In genomic region chr5:21434148-21434929, GRCm38 (mm10) we compare ENCODE assay signal across 8 mouse cellular contexts. TPM values are rescaled to one million over a fixed set of nuclear protein-coding genes. Genes with fewer than 3 reads are reported as not detected.
A peak's percentile ranks its signal among the peaks of the same experiment; 100 is the strongest.
DNase-seq lines count a peak whose midpoint lies in the region; ATAC-seq lines count a peak whose summit lies in the region.

No protein-coding gene starts in this region.

- no peak overlapping the region for H3K27ac ChIP-seq in intestine, embryonic 14.5 days (ENCODE audit: low read depth)
- no peak overlapping the region for H3K27ac ChIP-seq in intestine, embryonic 16.5 days (ENCODE audit: low read length)
- H3K27ac ChIP-seq in hindbrain, embryonic 16.5 days (ENCODE audit: low read depth, low read length): no peak overlapping the region

- no peaks in the 10 kb centered on the region for H3K9me3 ChIP-seq in intestine, embryonic 14.5 days (ENCODE audit: control insufficient read depth, low read length)
- H3K9me3 ChIP-seq in intestine, embryonic 16.5 days (ENCODE audit: control insufficient read depth, low read length): no peaks in the 10 kb centered on the region
- H3K9me3 ChIP-seq in hindbrain, embryonic 16.5 days (ENCODE audit: control insufficient read depth, low read length): no peaks in the 10 kb centered on the region

- H3K9ac ChIP-seq in intestine, embryonic 14.5 days (ENCODE audit: low read length): no peak overlapping the region
- H3K9ac ChIP-seq in intestine, embryonic 16.5 days (ENCODE audit: low read depth, low read length): no peak overlapping the region
- H3K9ac ChIP-seq in hindbrain, embryonic 16.5 days (ENCODE audit: low read depth, low read length): no peak overlapping the region

- 0 out of 2 replicates have a peak, but pooled peaks have one; percentile 55 for ATAC-seq in intestine, embryonic 14.5 days (replicated peaks; ENCODE audit: low FRiP score, low TSS enrichment, low read depth)
- ATAC-seq in intestine, embryonic 16.5 days: no peak
- ATAC-seq in hindbrain, embryonic 16.5 days: peak; percentile 87

- WGBS in intestine, embryonic 14.5 days: 70% methylated on average over 11 of the region's 11 CpGs
- WGBS in intestine, embryonic 16.5 days: 71% methylated on average over 11 of the region's 11 CpGs
- WGBS in hindbrain, embryonic 16.5 days: 71% methylated on average over 11 of the region's 11 CpGs

- no peaks in the 10 kb centered on the region for H3K27me3 ChIP-seq in intestine, embryonic 14.5 days (replicated peaks; ENCODE audit: control insufficient read depth, insufficient read depth, low read length)
- H3K27me3 ChIP-seq in intestine, embryonic 16.5 days (replicated peaks; ENCODE audit: control insufficient read depth, insufficient read depth, low read length): no peaks in the 10 kb centered on the region
- no peaks in the 10 kb centered on the region for H3K27me3 ChIP-seq in hindbrain, embryonic 16.5 days (replicated peaks; ENCODE audit: control insufficient read depth, insufficient read depth, low read length)

- no peak for DNase-seq in intestine, embryonic 14.5 days (ENCODE audit: low spot score)
- peak; percentile 22 for DNase-seq in A20 (ENCODE audit: low read depth, low spot score)
- peak; percentile 65 for DNase-seq in cerebellum, adult 11-12 months
- peak; percentile 27 for DNase-seq in retina, postnatal 1 day
- DNase-seq in urinary bladder, postnatal 36 days (ENCODE audit: low spot score in 2 of 2): no peak
- DNase-seq in gastrocnemius, postnatal 25 days: no peak

- 0 out of 2 replicates have a peak, but pooled peaks cover 2% of the 10 kb centered on the region for H3K4me1 ChIP-seq in intestine, embryonic 14.5 days (replicated peaks; ENCODE audit: control insufficient read depth, insufficient read depth, low read length)
- H3K4me1 ChIP-seq in intestine, embryonic 16.5 days (ENCODE audit: control insufficient read depth, insufficient read depth, low read length): peaks cover 7% of the 10 kb centered on the region; the same call in 1 of the 2 replicates
- no peaks in the 10 kb centered on the region for H3K4me1 ChIP-seq in hindbrain, embryonic 16.5 days (ENCODE audit: control insufficient read depth, insufficient read depth, low read depth, low read length)

- H3K4me2 ChIP-seq in intestine, embryonic 14.5 days (ENCODE audit: low read length): no peak overlapping the region
- no peak overlapping the region for H3K4me2 ChIP-seq in intestine, embryonic 16.5 days (ENCODE audit: low read depth, low read length)
- no peak overlapping the region for H3K4me2 ChIP-seq in hindbrain, embryonic 16.5 days (ENCODE audit: low read length)

- no peak overlapping the region for H3K4me3 ChIP-seq in intestine, embryonic 14.5 days (ENCODE audit: low read depth, low read length)
- no peak overlapping the region for H3K4me3 ChIP-seq in intestine, embryonic 16.5 days (ENCODE audit: low read length)
- no peak overlapping the region for H3K4me3 ChIP-seq in hindbrain, embryonic 16.5 days (ENCODE audit: low read length)

- no peaks in the 10 kb centered on the region for H3K36me3 ChIP-seq in intestine, embryonic 14.5 days (ENCODE audit: control insufficient read depth, insufficient read depth, low read length)
- H3K36me3 ChIP-seq in intestine, embryonic 16.5 days (ENCODE audit: control insufficient read depth, insufficient read depth, low read length): no peaks in the 10 kb centered on the region
- no peaks in the 10 kb centered on the region for H3K36me3 ChIP-seq in hindbrain, embryonic 16.5 days (ENCODE audit: control insufficient read depth, insufficient read depth, low read length)

RNA-seq across cellular contexts. Expression of gene Fam185a, which starts 9.6 kb away (rescaled TPM):
- 10.8 and 11.1 TPM in 2 replicates for polyA plus RNA-seq in intestine, embryonic 14.5 days (2014; fragmentation: Nextera tagmentation; extraction: Ambion mirVana)
- polyA plus RNA-seq in intestine, embryonic 16.5 days (2015; fragmentation: Nextera tagmentation; extraction: Ambion mirVana): 8.9 and 9.1 TPM in 2 replicates
- polyA plus RNA-seq in hindbrain, embryonic 16.5 days (2015; fragmentation: Nextera tagmentation; extraction: Ambion mirVana): 9.0 and 10.3 TPM in 2 replicates
- 1 to 10 TPM; 8.1 to 8.6 TPM for total RNA-seq in gastrocnemius, postnatal 25 days (2021)

RNA-seq across cellular contexts. Expression of gene Ccdc146, which starts 9.9 kb away (rescaled TPM):
- polyA plus RNA-seq in intestine, embryonic 14.5 days (2014; fragmentation: Nextera tagmentation; extraction: Ambion mirVana): 0.47 and 0.76 TPM in 2 replicates
- polyA plus RNA-seq in intestine, embryonic 16.5 days (2015; fragmentation: Nextera tagmentation; extraction: Ambion mirVana): 0.13 and 0.36 TPM in 2 replicates
- 0.75 and 0.76 TPM in 2 replicates for polyA plus RNA-seq in hindbrain, embryonic 16.5 days (2015; fragmentation: Nextera tagmentation; extraction: Ambion mirVana)
- total RNA-seq in gastrocnemius, postnatal 25 days (2021): 1 to 10 TPM; 1.7 to 4.2 TPM

Comparison
In these comparisons a context has a peak if more than half of its experiments do, and no peak if none do; other contexts are left out.
1. DNase-seq: peak in A20 (single experiment), cerebellum, adult 11-12 months (single experiment) and retina, postnatal 1 day (single experiment); none in intestine, embryonic 14.5 days (single experiment), urinary bladder, postnatal 36 days (0 of 2) and gastrocnemius, postnatal 25 days (single experiment).